Mouse (Mus musculus) kidney, postnatal 0 days (tissue): Measurements from ENCODE around the gene Erf. TPM values are rescaled to one million over a fixed set of nuclear protein-coding genes. Genes with fewer than 3 reads are reported as not detected.

Experiments used
- ATAC-seq: fragments of 200-750 bp; cut with Nextera tagmentation; replicated peaks from 2 replicates; pipeline ENCODE4 v1.8.0; 2017; ENCODE audit warnings: low read depth, moderate number of reproducible peaks, moderate TSS enrichment, moderate library complexity; ENCODE audit not compliant: low FRiP score
- DNase-seq: peaks from one replicate; pipeline ENCODE4 v3.0.0-alpha.2; 2016; ENCODE audit warnings: low spot score
- H3K27ac ChIP-seq: fragments of 300-500 bp; sonication (generic); 2 replicates; pipeline ENCODE4 v1.5.1; 2014; ENCODE audit warnings: mild to moderate bottlenecking
- H3K27me3 ChIP-seq: fragments of 300-500 bp; sonication (generic); 2 replicates; pipeline ENCODE4 v1.6.1; 2014; ENCODE audit warnings: low read length, mixed read lengths; ENCODE audit not compliant: insufficient read depth
- H3K36me3 ChIP-seq: fragments of 300-500 bp; sonication (generic); 2 replicates; pipeline ENCODE4 v1.6.1; 2014; ENCODE audit warnings: low read length, mixed read lengths; ENCODE audit not compliant: insufficient read depth
- H3K4me1 ChIP-seq: fragments of 300-500 bp; sonication (generic); replicated peaks from 2 replicates; pipeline ENCODE4 v1.6.1; 2014; ENCODE audit warnings: antibody characterized with exemption, low read length, mixed read lengths; ENCODE audit not compliant: insufficient read depth
- H3K4me2 ChIP-seq: fragments of 300-500 bp; sonication (generic); 2 replicates; pipeline ENCODE4 v1.6.1; 2014; ENCODE audit warnings: mild to moderate bottlenecking, low read length, moderate library complexity, mixed read lengths
- H3K4me3 ChIP-seq: fragments of 300-500 bp; sonication (generic); replicated peaks from 2 replicates; pipeline ENCODE4 v1.5.1; 2014; ENCODE audit warnings: low read depth, low read length
- H3K9ac ChIP-seq: fragments of 300-500 bp; sonication (generic); 2 replicates; pipeline ENCODE4 v1.6.1; 2014; ENCODE audit warnings: low read depth, low read length
- H3K9me3 ChIP-seq: fragments of 300-500 bp; sonication (generic); replicated peaks from 2 replicates; pipeline ENCODE4 v1.6.1; 2016; ENCODE audit warnings: low read length, inconsistent platforms, mixed read lengths
- CTCF ChIP-seq: IDR thresholded peaks from 2 replicates; pipeline ENCODE4 v1.5.1; 2016; ENCODE audit warnings: antibody characterized with exemption, low read depth, mild to moderate bottlenecking, moderate library complexity
- WGBS: fragments of 180-500 bp; shearing (Covaris S2); extraction: QIAGEN DNeasy Blood & Tissue Kit; methylation state at CpG from one replicate; pipeline ENCODE4 v1.1.7; 2014; 5-methylcytosine and 5-hydroxymethylcytosine counted together
- polyA plus RNA-seq: library from polyadenylated mRNA; unstranded; fragments of >200 nt; fragmentation: Nextera tagmentation; extraction: Ambion mirVana; gene quantifications from 2 replicates; pipeline ENCODE4 v1.2.1, GENCODE M21; 2015

Gene Erf
- 12.7 and 18.6 TPM in 2 replicates for polyA plus RNA-seq

DNA sequence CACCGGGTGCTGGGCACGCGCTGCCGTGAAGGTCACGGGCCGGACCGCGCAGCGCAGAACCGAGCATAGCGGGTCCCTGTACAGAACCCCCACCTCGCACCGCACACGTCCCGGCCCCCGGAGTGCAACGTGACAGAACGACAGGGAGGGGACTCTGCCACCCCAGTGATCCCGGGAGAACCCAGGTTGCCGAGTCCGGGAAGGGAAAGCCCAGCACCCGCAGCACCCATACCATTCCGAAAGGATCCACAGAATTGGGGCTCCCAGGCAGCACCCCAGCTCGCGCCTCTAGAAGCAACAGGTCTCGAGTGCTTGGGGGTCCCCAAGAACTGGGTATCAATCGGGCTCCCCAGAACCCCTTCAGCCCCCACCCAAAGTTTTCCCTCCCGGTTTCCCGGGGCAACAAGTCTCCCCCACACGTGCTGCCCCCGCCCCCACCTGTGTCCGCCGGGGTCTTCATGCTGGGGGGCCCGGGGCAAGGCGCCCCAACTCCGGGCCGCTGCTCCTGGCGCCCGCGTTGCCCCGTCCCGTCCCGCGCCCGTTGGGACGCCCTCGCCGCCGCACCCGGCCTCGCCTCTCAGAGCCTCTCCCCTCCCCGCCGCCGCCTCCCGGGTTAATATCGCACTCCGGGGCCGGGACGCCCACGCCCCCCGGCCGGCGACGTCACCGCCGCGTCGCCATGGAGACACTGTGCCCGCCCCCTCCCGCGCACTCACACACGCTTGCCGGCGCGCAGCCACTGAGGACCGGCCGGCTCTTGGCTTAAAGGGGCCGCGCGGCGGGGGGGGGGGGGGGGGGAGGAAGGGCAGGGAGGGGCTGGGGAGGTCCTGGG is at the start of gene Erf:
Erf (minus strand) TSS at position 621 of the 832 bp plus-strand sequence.
- peak; percentile 95 for DNase-seq
- peak within 1 kb of the TSS; percentile 81 for H3K4me2 ChIP-seq
- WGBS = under 1% methylated on average over 63 of the region's 81 CpGs
- H3K27ac ChIP-seq = peak within 1 kb of the TSS; percentile 96
- peak; percentile 80 for ATAC-seq
- TF ChIP-seq CTCF = no peak
- no peaks in the 10 kb centered on the region for H3K9me3 ChIP-seq
- peak within 1 kb of the TSS; percentile 97 for H3K4me3 ChIP-seq
- peaks cover 7% of the 10 kb centered on the region; the same call in 1 of the 2 replicates for H3K36me3 ChIP-seq
- peaks cover 32% of the 10 kb centered on the region for H3K4me1 ChIP-seq
- peak within 1 kb of the TSS; percentile 97 for H3K9ac ChIP-seq
- no peaks in the 10 kb centered on the region for H3K27me3 ChIP-seq

DNA sequence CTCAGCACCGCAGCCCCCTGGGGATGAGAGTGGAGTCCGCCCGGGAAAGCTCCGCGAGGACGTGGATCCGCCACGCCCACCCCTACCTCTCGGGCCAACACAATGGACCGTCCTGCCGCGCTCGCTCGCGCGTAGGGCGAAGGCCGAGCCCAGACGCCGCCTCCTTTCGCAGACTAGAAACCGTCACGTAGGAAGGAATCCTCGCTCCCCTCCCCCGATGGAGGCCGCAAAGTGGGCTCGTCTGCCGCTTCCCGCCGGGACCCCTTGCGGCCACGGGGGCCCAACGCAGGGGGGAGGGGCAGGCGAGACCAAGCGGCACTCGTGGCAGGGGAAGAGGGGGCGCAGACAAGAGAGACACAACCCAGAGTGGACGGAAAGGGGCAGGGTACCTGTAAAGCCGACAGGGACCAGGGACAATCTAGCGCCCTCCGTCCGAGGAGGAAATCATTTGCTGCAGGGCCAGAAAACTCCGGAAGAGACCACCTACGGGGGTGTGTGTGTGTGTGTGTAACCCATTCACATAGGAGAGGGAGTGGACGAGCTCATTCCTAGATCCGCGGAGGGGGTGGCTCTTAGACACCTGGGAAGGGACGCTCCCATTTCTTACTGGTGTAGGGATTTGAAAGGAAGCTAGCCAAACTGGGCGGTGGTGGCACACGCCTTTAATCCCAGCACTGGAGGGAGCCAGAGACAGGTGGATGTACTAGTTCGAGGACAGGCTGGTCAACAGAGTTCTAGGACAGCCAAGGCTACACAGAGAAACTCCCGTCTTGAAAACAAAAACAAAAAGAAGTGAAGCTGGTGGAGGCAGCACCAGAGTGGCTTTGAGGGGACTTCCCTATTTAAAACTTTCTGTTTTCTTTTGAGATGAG is 47.1 kb upstream of the Erf start, which contains the start of gene Pafah1b3:
Pafah1b3 (minus strand) TSS at position 533 of the 872 bp plus-strand sequence.
- Histone ChIP-seq H3K36me3 (peaks cover 12% of the 10 kb centered on the region; the same call in 1 of the 2 replicates), H3K4me1 (no peaks in the 10 kb centered on the region; the same call in 1 of the 2 replicates), H3K9me3 (no peaks in the 10 kb centered on the region), H3K4me3 (peak within 1 kb of the TSS; percentile 81), H3K27ac (peak within 1 kb of the TSS; percentile 95), H3K27me3 (no peaks in the 10 kb centered on the region), H3K9ac (peak within 1 kb of the TSS; percentile 74), H3K4me2 (peak within 1 kb of the TSS; percentile 94)
- under 1% methylated on average over 52 of the region's 52 CpGs for WGBS
- DNase-seq (peak; percentile 96), ATAC-seq (peak; percentile 91)
- TF ChIP-seq CTCF = peak; percentile 58; the same call in 1 of the 2 replicates

DNA sequence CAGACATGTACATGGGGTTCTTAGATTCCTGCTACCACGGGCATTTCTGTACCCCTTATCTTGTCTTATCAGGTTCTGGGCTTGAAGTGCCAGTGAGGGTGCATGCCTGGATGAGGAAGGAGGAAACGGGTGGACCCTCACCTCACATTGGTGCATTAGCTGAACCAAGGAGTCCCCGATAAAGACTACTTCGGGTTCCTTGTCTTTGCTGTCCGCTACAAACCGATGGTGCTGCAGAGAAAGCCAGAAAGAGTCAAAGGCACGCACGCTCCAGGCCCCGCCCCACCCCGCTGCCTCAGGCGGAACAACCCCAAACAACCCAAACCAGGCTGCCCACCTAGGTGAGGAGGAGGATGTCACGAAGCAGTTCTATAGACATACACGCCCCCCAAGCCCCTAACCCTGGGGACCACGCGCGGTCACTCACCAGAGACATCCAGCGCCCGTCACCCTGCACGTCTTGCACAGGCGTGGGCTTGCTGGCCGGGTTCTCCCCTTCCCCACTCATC is 46.4 kb upstream of the Erf start:
- no peak for TF ChIP-seq CTCF
- DNase-seq (peak; percentile 66), ATAC-seq (peak; percentile 18; the same call in 1 of the 2 replicates)
- WGBS = 1% methylated on average over 21 of the region's 21 CpGs
- H3K36me3 ChIP-seq = peaks cover 19% of the 10 kb centered on the region; the same call in 1 of the 2 replicates
- peak overlapping the region; percentile 94 for H3K4me2 ChIP-seq
- peak overlapping the region; percentile 74 for H3K9ac ChIP-seq
- no peaks in the 10 kb centered on the region for H3K9me3 ChIP-seq
- no peaks in the 10 kb centered on the region; the same call in 1 of the 2 replicates for H3K4me1 ChIP-seq
- no peaks in the 10 kb centered on the region for H3K27me3 ChIP-seq
- peak overlapping the region; percentile 95 for H3K27ac ChIP-seq
- peak overlapping the region; percentile 81 for H3K4me3 ChIP-seq

DNA sequence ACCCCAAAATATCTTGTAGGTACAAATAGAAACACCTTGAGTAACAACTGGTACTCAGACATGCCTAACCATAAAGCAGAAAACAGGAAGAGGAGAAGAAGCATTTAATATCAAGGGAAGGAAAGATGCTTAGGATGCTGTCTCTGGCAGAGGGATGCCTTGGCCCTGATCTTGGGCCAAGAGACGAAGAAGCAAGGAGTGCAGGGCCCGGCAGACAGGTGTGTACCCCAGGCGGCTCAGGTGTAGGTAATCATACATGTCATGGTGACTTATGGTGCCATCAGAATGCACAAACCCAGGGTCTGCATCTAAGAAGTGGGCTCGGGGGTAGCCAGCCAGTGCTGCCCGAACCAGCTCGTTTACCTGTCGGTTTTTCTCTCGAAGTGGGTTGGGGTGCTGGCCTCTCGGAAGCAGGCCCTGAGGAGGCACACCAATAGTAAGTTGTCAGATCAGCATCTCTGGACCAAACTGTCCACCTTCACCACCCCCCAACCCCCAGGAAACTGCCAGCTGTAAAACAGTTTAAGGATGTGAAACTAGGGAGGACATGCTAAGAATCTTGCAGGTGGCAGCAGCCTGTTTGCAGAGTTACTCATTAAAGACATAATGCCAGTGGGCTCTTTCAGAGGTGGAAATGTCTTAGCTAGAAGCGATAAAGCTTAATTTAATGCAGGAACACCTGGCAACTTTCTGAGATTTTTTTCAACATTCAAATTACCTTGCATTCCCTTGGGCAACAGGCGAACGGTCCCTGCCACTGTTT is 44.6 kb upstream of the Erf start:
- Histone ChIP-seq H3K9ac (no peak overlapping the region), H3K4me1 (no peaks in the 10 kb centered on the region; the same call in 1 of the 2 replicates), H3K9me3 (no peaks in the 10 kb centered on the region), H3K4me2 (no peak overlapping the region), H3K4me3 (no peak overlapping the region), H3K27me3 (no peaks in the 10 kb centered on the region), H3K36me3 (peaks cover 26% of the 10 kb centered on the region; the same call in 1 of the 2 replicates), H3K27ac (no peak overlapping the region)
- TF ChIP-seq CTCF = no peak
- ATAC-seq = no peak
- no peak for DNase-seq
- 83% methylated on average over 12 of the region's 12 CpGs for WGBS

DNA sequence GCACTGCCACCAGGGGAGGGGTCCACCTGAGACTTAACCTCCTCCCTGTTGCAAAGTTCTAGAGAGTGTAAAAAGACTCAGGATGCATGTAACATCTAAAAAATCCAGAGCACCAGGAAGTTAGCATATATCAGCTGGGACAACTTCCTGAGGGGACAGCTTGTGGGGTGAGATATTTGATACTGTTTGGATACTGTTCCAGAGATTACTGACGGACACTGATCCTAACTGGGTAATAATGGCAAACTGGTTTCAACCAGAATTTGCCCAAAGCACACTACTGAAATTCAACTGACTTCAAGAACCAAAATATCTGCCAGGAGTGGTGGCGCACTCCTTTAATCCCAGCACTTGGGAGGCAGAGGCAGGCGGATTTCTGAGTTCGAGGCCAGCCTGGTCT is 43.9 kb upstream of the Erf start:
- Histone ChIP-seq H3K36me3 (peaks cover 32% of the 10 kb centered on the region), H3K4me2 (no peak overlapping the region), H3K4me1 (no peaks in the 10 kb centered on the region; the same call in 1 of the 2 replicates), H3K27me3 (no peaks in the 10 kb centered on the region), H3K27ac (no peak overlapping the region; the same call in 1 of the 2 replicates), H3K9ac (no peak overlapping the region), H3K4me3 (no peak overlapping the region), H3K9me3 (no peaks in the 10 kb centered on the region)
- no peak for ATAC-seq
- WGBS = 80% methylated on average over 4 of the region's 4 CpGs
- no peak for DNase-seq
- TF ChIP-seq CTCF = no peak
